Comparison of ENCODE assay signal across 15 mouse cellular contexts in genomic region chr9:46338384-46338783, GRCm38 (mm10). TPM values are rescaled to one million over a fixed set of nuclear protein-coding genes. Genes with fewer than 3 reads are reported as not detected.
DNase-seq lines count a peak whose midpoint lies in the region; ATAC-seq and TF ChIP-seq lines count a peak whose summit lies in the region.
"Had no signal": no experiment of that assay in that cellular context is flagged by ENCODE, and none has a peak within 500 bp of the region (broad histone marks: within the 10 kb centered on the region; RNA-seq: fewer than 3 reads in every experiment).

No protein-coding gene starts in this region.

- TF ChIP-seq POLR2A in ES-Bruce4 (IDR thresholded peaks at IDR 0.05; ENCODE audit: insufficient read depth, low read length), result no peak
- TF ChIP-seq POLR2A in brain, embryonic 14.5 days (IDR thresholded peaks at IDR 0.05; ENCODE audit: borderline replicate concordance, extremely low read depth, insufficient read depth, insufficient read length, poor library complexity, severe bottlenecking), result no peak

- H3K27me3 ChIP-seq in ES-Bruce4 (ENCODE audit: control insufficient read depth, insufficient read depth, low read length, poor library complexity, severe bottlenecking), result no peaks in the 10 kb centered on the region
- 0 out of 2 replicates have a peak, but pooled peaks cover 5% of the 10 kb centered on the region for H3K27me3 ChIP-seq in hindbrain, embryonic 12.5 days
- H3K27me3 ChIP-seq in midbrain, embryonic 15.5 days (replicated peaks), result 0 out of 2 replicates have a peak, but pooled peaks cover 4% of the 10 kb centered on the region

- peak; percentile 35; the same call in 1 of the 2 replicates for ATAC-seq in hindbrain, embryonic 12.5 days (ENCODE audit: low FRiP score)
- ATAC-seq in midbrain, embryonic 15.5 days (replicated peaks), result 0 out of 2 replicates have a peak, but pooled peaks have one; percentile 33
- ATAC-seq: inflammation-experienced regulatory T-cells, adult 6 months had no signal

- no peak for TF ChIP-seq CTCF in ES-Bruce4 (IDR thresholded peaks at IDR 0.05; ENCODE audit: low read depth, low read length)
- no peak for TF ChIP-seq CTCF in brain, embryonic 14.5 days (IDR thresholded peaks at IDR 0.05; ENCODE audit: borderline replicate concordance, extremely low read depth, insufficient read depth, insufficient read length)

- H3K4me3 ChIP-seq in ES-Bruce4 (ENCODE audit: low read depth, low read length), result no peak overlapping the region
- no peak overlapping the region for H3K4me3 ChIP-seq in hindbrain, embryonic 12.5 days
- no peak overlapping the region for H3K4me3 ChIP-seq in midbrain, embryonic 15.5 days
- H3K4me3 ChIP-seq: erythroblast, embryonic 14.5 days; heart, embryonic 13.5 days; limb, embryonic 15.5 days; stomach, embryonic 15.5 days had no signal

- H3K36me3 ChIP-seq in ES-Bruce4 (ENCODE audit: control insufficient read depth, insufficient read depth, low read length, poor library complexity, severe bottlenecking), result no peaks in the 10 kb centered on the region
- H3K36me3 ChIP-seq in hindbrain, embryonic 12.5 days, result no peaks in the 10 kb centered on the region
- H3K36me3 ChIP-seq in midbrain, embryonic 15.5 days (replicated peaks), result no peaks in the 10 kb centered on the region
- H3K36me3 ChIP-seq: heart, embryonic 13.5 days; limb, embryonic 15.5 days; stomach, embryonic 15.5 days had no signal

- H3K27ac ChIP-seq in ES-Bruce4 (ENCODE audit: insufficient read depth, low read length), result peak overlapping the region; percentile 83
- peak overlapping the region; percentile 58 for H3K27ac ChIP-seq in hindbrain, embryonic 12.5 days
- H3K27ac ChIP-seq in midbrain, embryonic 15.5 days, result peak overlapping the region; percentile 56
- H3K27ac ChIP-seq: heart, embryonic 13.5 days; limb, embryonic 15.5 days; stomach, embryonic 15.5 days had no signal

- 14% methylated on average over 4 of the region's 4 CpGs for WGBS in hindbrain, embryonic 12.5 days
- WGBS in midbrain, embryonic 15.5 days, result 13% methylated on average over 4 of the region's 4 CpGs

- H3K9ac ChIP-seq in ES-Bruce4 (ENCODE audit: low read depth, poor library complexity, severe bottlenecking), result no peak overlapping the region
- H3K9ac ChIP-seq in hindbrain, embryonic 12.5 days, result no peak overlapping the region
- no peak overlapping the region for H3K9ac ChIP-seq in midbrain, embryonic 15.5 days
- H3K9ac ChIP-seq: heart, embryonic 13.5 days; limb, embryonic 15.5 days; stomach, embryonic 15.5 days had no signal

- H3K9me3 ChIP-seq in ES-Bruce4 (replicated peaks; ENCODE audit: control insufficient read depth, insufficient read depth, low read length, poor library complexity, severe bottlenecking), result no peaks in the 10 kb centered on the region; the same call in 1 of the 2 replicates
- no peaks in the 10 kb centered on the region for H3K9me3 ChIP-seq in hindbrain, embryonic 12.5 days (replicated peaks)
- no peaks in the 10 kb centered on the region for H3K9me3 ChIP-seq in midbrain, embryonic 15.5 days
- H3K9me3 ChIP-seq: heart, embryonic 13.5 days; limb, embryonic 15.5 days; stomach, embryonic 15.5 days had no signal

- intact Hi-C loops in left cerebral cortex, postnatal 4 days (cut with DNase I), result no loop called here

- H3K4me2 ChIP-seq in hindbrain, embryonic 12.5 days (replicated peaks), result no peak overlapping the region
- H3K4me2 ChIP-seq in midbrain, embryonic 15.5 days, result no peak overlapping the region
- H3K4me2 ChIP-seq: heart, embryonic 13.5 days; limb, embryonic 15.5 days; stomach, embryonic 15.5 days had no signal

- peak; percentile 58 for DNase-seq in brain, embryonic 14.5 days (ENCODE audit: low read depth)
- DNase-seq in adrenal gland, postnatal 36 days, result no peak
- no peak for DNase-seq in thymus, postnatal 4 days
- no peak for DNase-seq in left cerebral cortex, postnatal 4 days
- DNase-seq: adrenal gland, postnatal 10 days; cerebellum, adult 18-20 months had no signal

- peaks cover 2% of the 10 kb centered on the region for H3K4me1 ChIP-seq in ES-Bruce4 (ENCODE audit: control insufficient read depth, insufficient read depth, low read length)
- H3K4me1 ChIP-seq in hindbrain, embryonic 12.5 days, result peaks cover 25% of the 10 kb centered on the region
- H3K4me1 ChIP-seq in midbrain, embryonic 15.5 days, result peaks cover 25% of the 10 kb centered on the region
- H3K4me1 ChIP-seq: stomach, embryonic 15.5 days had no signal

- no peak for TF ChIP-seq EP300 in ES-Bruce4 (IDR thresholded peaks at IDR 0.05; ENCODE audit: insufficient read depth, low read depth, low read length)

RNA-seq across cellular contexts. Expression of gene 4931429L15Rik, which starts 18.6 kb away (rescaled TPM):
- polyA plus RNA-seq in ES-Bruce4 (2011; ENCODE audit: insufficient read depth, insufficient read length, low read depth, missing spikeins), result not detected in 2 replicates
- not detected in 2 replicates for polyA plus RNA-seq in brain, embryonic 14.5 days (2012; rRNA removed)
- polyA plus RNA-seq in hindbrain, embryonic 12.5 days (2016; fragmentation: Nextera tagmentation; extraction: Ambion mirVana), result not detected in 2 replicates
- not detected in 2 replicates for polyA plus RNA-seq in midbrain, embryonic 15.5 days (2015; fragmentation: Nextera tagmentation; extraction: Ambion mirVana)
- total RNA-seq in adrenal gland, postnatal 36 days (2021), result not detected
- not detected for total RNA-seq in left cerebral cortex, postnatal 4 days (2021)
- total RNA-seq: adrenal gland, postnatal 10 days; gastrocnemius, adult 8-10 months had no signal
- polyA plus RNA-seq: erythroblast, embryonic 14.5 days; heart, embryonic 13.5 days; inflammation-experienced regulatory T-cells, adult 6 months; limb, embryonic 15.5 days; stomach, embryonic 15.5 days had no signal

RNA-seq across cellular contexts. Expression of gene Bud13, which starts 55.6 kb away (rescaled TPM):
- polyA plus RNA-seq in ES-Bruce4 (2011; ENCODE audit: insufficient read depth, insufficient read length, low read depth, missing spikeins), result 26.4 and 28.5 TPM in 2 replicates
- polyA plus RNA-seq in brain, embryonic 14.5 days (2012; rRNA removed), result 15.8 and 17.8 TPM in 2 replicates
- polyA plus RNA-seq in hindbrain, embryonic 12.5 days (2016; fragmentation: Nextera tagmentation; extraction: Ambion mirVana), result 22.5 and 23.5 TPM in 2 replicates
- 17.9 and 18.3 TPM in 2 replicates for polyA plus RNA-seq in midbrain, embryonic 15.5 days (2015; fragmentation: Nextera tagmentation; extraction: Ambion mirVana)
- total RNA-seq in adrenal gland, postnatal 36 days (2021), result 10 to 100 TPM in 1 of 2 experiments, 1 to 10 TPM in 1; 8.5 to 11.7 TPM
- total RNA-seq in left cerebral cortex, postnatal 4 days (2021), result 10 to 100 TPM; 13.2 TPM
